ENCODE assay signal across 8 mouse cellular contexts in the genomic region with DNA sequence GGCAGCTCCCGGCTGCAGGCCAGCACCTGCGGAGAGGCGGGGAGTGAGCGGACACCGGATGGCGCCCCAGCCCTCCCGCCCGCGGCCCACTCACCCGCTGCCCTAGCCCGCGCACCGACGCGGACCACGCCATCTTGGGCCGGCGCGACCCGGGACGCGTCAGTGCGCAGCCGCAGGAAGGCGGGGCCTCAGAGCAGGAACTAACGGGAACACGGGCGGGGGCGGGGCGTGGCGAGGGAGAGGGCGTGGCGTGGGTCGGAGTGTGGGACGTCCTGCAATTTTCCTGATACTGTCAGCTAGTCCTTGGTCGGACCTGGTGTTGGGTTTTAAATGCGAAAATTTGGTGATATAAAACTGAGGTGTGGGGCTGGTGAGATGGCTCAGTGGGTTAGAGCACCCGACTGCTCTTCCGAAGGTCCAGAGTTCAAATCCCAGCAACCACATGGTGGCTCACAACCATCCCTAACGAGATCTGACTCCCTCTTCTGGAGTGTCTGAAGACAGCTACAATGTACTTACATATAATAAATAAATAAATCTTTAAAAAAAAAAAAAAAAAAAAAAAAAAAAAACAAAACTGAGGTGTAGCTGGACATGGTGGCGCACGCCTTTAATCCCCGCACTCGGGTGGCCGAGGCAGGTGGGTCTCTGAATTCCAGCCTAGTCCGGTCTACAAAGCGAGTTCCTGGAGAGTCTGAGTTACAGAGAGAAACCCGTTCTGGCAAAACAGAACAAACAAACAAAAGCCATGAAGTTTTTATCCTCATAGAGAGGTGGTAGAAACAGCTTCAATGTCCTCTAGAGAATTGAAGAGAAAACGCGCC. TPM values are rescaled to one million over a fixed set of nuclear protein-coding genes. Genes with fewer than 3 reads are reported as not detected.
DNase-seq lines count a peak whose midpoint lies in the region; ATAC-seq and TF ChIP-seq lines count a peak whose summit lies in the region.

No protein-coding gene starts in this region.

- peaks cover 9% of the 10 kb centered on the region; the same call in 1 of the 2 replicates for H3K4me1 ChIP-seq in cerebellum, adult 2 months (ENCODE audit: control insufficient read depth, insufficient read depth, low read length)
- peaks cover 13% of the 10 kb centered on the region for H3K4me1 ChIP-seq in forebrain, embryonic 16.5 days (replicated peaks; ENCODE audit: control insufficient read depth, insufficient read depth, low read length)
- H3K4me1 ChIP-seq in lung, embryonic 14.5 days (ENCODE audit: insufficient read depth) = no peaks in the 10 kb centered on the region

- peak; percentile 51 for DNase-seq in MEL-GATA-1-ER (ENCODE audit: extremely low read depth, low read depth)
- DNase-seq in cerebellum, adult 2 months = peak; percentile 90
- peak; percentile 94 for DNase-seq in heart, postnatal 4 days
- peak; percentile 53 to 73 for DNase-seq in layer of hippocampus, adult 8-10 months (ENCODE audit: low spot score in 2 of 2)
- peak; percentile 94 for DNase-seq in lung, embryonic 14.5 days
- DNase-seq in testis, postnatal 14 days (ENCODE audit: low spot score) = peak; percentile 90

- peaks cover 2% of the 10 kb centered on the region; the same call in 1 of the 2 replicates for H3K36me3 ChIP-seq in forebrain, embryonic 16.5 days (ENCODE audit: control insufficient read depth, insufficient read depth)
- peaks cover 25% of the 10 kb centered on the region for H3K36me3 ChIP-seq in lung, embryonic 14.5 days (ENCODE audit: insufficient read depth)

- WGBS in cerebellum, adult 2 months = 17% methylated on average over 50 of the region's 50 CpGs
- 22% methylated on average over 43 of the region's 50 CpGs for WGBS in forebrain, embryonic 16.5 days
- 17% methylated on average over 47 of the region's 50 CpGs for WGBS in lung, embryonic 14.5 days

- peak overlapping the region; percentile 79 for H3K4me2 ChIP-seq in forebrain, embryonic 16.5 days (ENCODE audit: low read length)
- H3K4me2 ChIP-seq in lung, embryonic 14.5 days = peak overlapping the region; percentile 89

- no peak overlapping the region; the same call in 1 of the 2 replicates for H3K27ac ChIP-seq in cerebellum, adult 2 months (ENCODE audit: insufficient read depth, low read length)
- peak overlapping the region; percentile 34; the same call in 1 of the 2 replicates for H3K27ac ChIP-seq in forebrain, embryonic 16.5 days (ENCODE audit: low read length)
- H3K27ac ChIP-seq in lung, embryonic 14.5 days (ENCODE audit: low read depth) = peak overlapping the region; percentile 72; the same call in 1 of the 2 replicates

- H3K27me3 ChIP-seq in cerebellum, adult 2 months (ENCODE audit: control insufficient read depth, insufficient read depth, low read length) = no peaks in the 10 kb centered on the region
- H3K27me3 ChIP-seq in forebrain, embryonic 16.5 days (replicated peaks; ENCODE audit: control insufficient read depth, insufficient read depth, low read length) = no peaks in the 10 kb centered on the region
- no peaks in the 10 kb centered on the region for H3K27me3 ChIP-seq in lung, embryonic 14.5 days (ENCODE audit: insufficient read depth, low read length)

- H3K9ac ChIP-seq in forebrain, embryonic 16.5 days (replicated peaks; ENCODE audit: low read depth, low read length) = peak overlapping the region; percentile 93
- peak overlapping the region; percentile 87 for H3K9ac ChIP-seq in lung, embryonic 14.5 days

- H3K9me3 ChIP-seq in forebrain, embryonic 16.5 days (ENCODE audit: control insufficient read depth, low read length) = no peaks in the 10 kb centered on the region
- H3K9me3 ChIP-seq in lung, embryonic 14.5 days (ENCODE audit: low read depth, low read length) = no peaks in the 10 kb centered on the region

- peak overlapping the region; percentile 78 for H3K4me3 ChIP-seq in cerebellum, adult 2 months (replicated peaks; ENCODE audit: insufficient read depth, low read depth, low read length)
- peak overlapping the region; percentile 92 for H3K4me3 ChIP-seq in forebrain, embryonic 16.5 days (replicated peaks; ENCODE audit: low read length)
- H3K4me3 ChIP-seq in lung, embryonic 14.5 days (ENCODE audit: low read depth, low read length) = peak overlapping the region; percentile 97

- no peak for TF ChIP-seq CTCF in cerebellum, adult 2 months (IDR thresholded peaks at IDR 0.05; ENCODE audit: borderline replicate concordance, insufficient read depth, low read depth, low read length)
- TF ChIP-seq CTCF in lung, embryonic 14.5 days (IDR thresholded peaks at IDR 0.05; ENCODE audit: low read depth) = no peak

- TF ChIP-seq POLR2A in cerebellum, adult 2 months (IDR thresholded peaks at IDR 0.05; ENCODE audit: borderline replicate concordance, insufficient read depth, low read length) = peak; percentile 94

- peak; percentile 97 for ATAC-seq in forebrain, embryonic 16.5 days
- ATAC-seq in lung, embryonic 14.5 days (ENCODE audit: insufficient read depth) = peak; percentile 95
- ATAC-seq in neutrophil, adult 5-6 weeks (ENCODE audit: extremely low read depth, insufficient number of reproducible peaks, low FRiP score, poor library complexity, severe bottlenecking) = peak; percentile 91

RNA-seq across cellular contexts. Expression of a gene that starts 7.7 kb away (rescaled TPM):
- polyA plus RNA-seq in cerebellum, adult 2 months (2012; rRNA removed) = 122 and 124 TPM in 2 replicates
- polyA plus RNA-seq in forebrain, embryonic 16.5 days (2015; fragmentation: Nextera tagmentation; extraction: Ambion mirVana) = 168 and 171 TPM in 2 replicates
- total RNA-seq in heart, postnatal 4 days (2021) = 100 to 1,000 TPM; 112 to 114 TPM
- total RNA-seq in layer of hippocampus, adult 8-10 months (2022) = 10 to 100 TPM; 52.7 to 65.7 (median 61.7) TPM
- 193 and 208 TPM in 2 replicates for polyA plus RNA-seq in lung, embryonic 14.5 days (2014; fragmentation: Nextera tagmentation; extraction: Ambion mirVana)
- total RNA-seq in neutrophil, adult 5-6 weeks (2017) = 29.9 and 38.4 TPM in 2 replicates

RNA-seq across cellular contexts. Expression of a gene that starts 54.4 kb away (rescaled TPM):
- polyA plus RNA-seq in cerebellum, adult 2 months (2012; rRNA removed) = 36.4 and 37.9 TPM in 2 replicates
- polyA plus RNA-seq in forebrain, embryonic 16.5 days (2015; fragmentation: Nextera tagmentation; extraction: Ambion mirVana) = 35.2 TPM in 2 replicates
- 10 to 100 TPM; 60.5 TPM for total RNA-seq in heart, postnatal 4 days (2021)
- total RNA-seq in layer of hippocampus, adult 8-10 months (2022) = 10 to 100 TPM; 72.1 to 78.9 (median 73.4) TPM
- polyA plus RNA-seq in lung, embryonic 14.5 days (2014; fragmentation: Nextera tagmentation; extraction: Ambion mirVana) = 18.3 and 20.1 TPM in 2 replicates
- 6.8 and 7.2 TPM in 2 replicates for total RNA-seq in neutrophil, adult 5-6 weeks (2017)
